Mouse (Mus musculus) liver, adult 10 weeks (tissue): ENCODE results near the gene Slfn1. TPM values are rescaled to one million over a fixed set of nuclear protein-coding genes. Genes with fewer than 3 reads are reported as not detected.

Source experiments
- polyA plus RNA-seq: library from polyadenylated mRNA; stranded (reverse); fragments of 350-450 nt; fragmentation: Illumina TruSeq; extraction: RNeasy Lipid Tissue Mini Kit (QIAGEN cat#74804); gene quantifications from one replicate; pipeline ENCODE4 v1.2.3, GENCODE M21; 2014; ENCODE audit warnings: low read depth, low replicate concordance

Gene Slfn1
- 0.61 TPM for polyA plus RNA-seq

GRCm38 (mm10) chr11:83116597-83117227 lies at the start of gene Slfn1:
TSS of gene Slfn1 (plus strand) at chr11:83116849.

Other genes starting within 250 kb of the Slfn1 start
- 18.9 TPM for gene Rffl, start 245.6 kb upstream of the Slfn1 start, polyA plus RNA-seq
- 6.3 TPM for gene Rad51d, start 226.2 kb upstream of the Slfn1 start, polyA plus RNA-seq
- not detected for gene Fndc8, start 224.7 kb upstream of the Slfn1 start, polyA plus RNA-seq
- gene Nle1, start 208.4 kb upstream of the Slfn1 start, polyA plus RNA-seq, result 1.4 TPM
- 0.37 TPM for gene Unc45b, start 206.3 kb upstream of the Slfn1 start, polyA plus RNA-seq
- gene Slfn5, start 165.5 kb upstream of the Slfn1 start, polyA plus RNA-seq, result 7.8 TPM
- 3.2 TPM for gene Slfn9, start 125.0 kb upstream of the Slfn1 start, polyA plus RNA-seq
- gene Slfn8, start 96.0 kb upstream of the Slfn1 start, polyA plus RNA-seq, result 2.5 TPM
- gene Slfn2, start 51.7 kb upstream of the Slfn1 start, polyA plus RNA-seq, result 4.7 TPM
- gene Slfn4, start 58.3 kb downstream of the Slfn1 start, polyA plus RNA-seq, result 0.45 TPM
- 0.29 TPM for gene Slfn3, start 74.5 kb downstream of the Slfn1 start, polyA plus RNA-seq
- not detected for gene Slfn14, start 169.9 kb downstream of the Slfn1 start, polyA plus RNA-seq
- 14.0 TPM for gene Ap2b1, start 182.2 kb downstream of the Slfn1 start, polyA plus RNA-seq
- 25.0 TPM for gene Pex12, start 185.7 kb downstream of the Slfn1 start, polyA plus RNA-seq